Comparison of ENCODE assay signal across 13 mouse cellular contexts in genomic region chr1:184621950-184622349, GRCm38 (mm10).
DNase-seq lines count a peak whose midpoint lies in the region; ATAC-seq lines count a peak whose summit lies in the region.
"Had no signal": no experiment of that assay in that cellular context is flagged by ENCODE, and none has a peak within 500 bp of the region (broad histone marks: within the 10 kb centered on the region; RNA-seq: fewer than 3 reads in every experiment).

No protein-coding gene starts in this region.

- H3K9me3 ChIP-seq in kidney, embryonic 16.5 days (ENCODE audit: low read length) = no peaks in the 10 kb centered on the region
- H3K9me3 ChIP-seq: neural tube, embryonic 13.5 days had no signal

- no peak for ATAC-seq in kidney, embryonic 16.5 days (ENCODE audit: low FRiP score, low TSS enrichment)
- peak; percentile 25; the same call in 1 of the 2 replicates for ATAC-seq in granulocyte monocyte progenitor cell, adult 5-6 weeks (replicated peaks; ENCODE audit: poor library complexity, severe bottlenecking)
- no peak for ATAC-seq in erythroblast, adult 5-6 weeks (replicated peaks; ENCODE audit: low FRiP score, poor library complexity, severe bottlenecking)
- ATAC-seq: inflammation-experienced regulatory T-cells, adult 6 months had no signal

- DNase-seq in kidney, postnatal 14 days = peak; percentile 12
- peak; percentile 39 for DNase-seq in MN1 (ENCODE audit: low spot score)
- DNase-seq in lung, postnatal 25 days (ENCODE audit: low spot score) = peak; percentile 43
- no peak for DNase-seq in layer of hippocampus, postnatal 14 days (ENCODE audit: low spot score in 2 of 2)
- DNase-seq: heart, postnatal 36 days; right cerebral cortex, adult 18-20 months had no signal

- H3K27me3 ChIP-seq in kidney, embryonic 16.5 days (ENCODE audit: insufficient read depth, low read length) = peaks cover 2% of the 10 kb centered on the region; the same call in 1 of the 2 replicates
- H3K27me3 ChIP-seq: neural tube, embryonic 13.5 days had no signal

- no peak overlapping the region for H3K4me2 ChIP-seq in kidney, embryonic 16.5 days (replicated peaks; ENCODE audit: low read depth, low read length)
- H3K4me2 ChIP-seq: neural tube, embryonic 13.5 days had no signal

- 28% methylated on average over 15 of the region's 15 CpGs for WGBS in kidney, embryonic 16.5 days

- H3K36me3 ChIP-seq in kidney, embryonic 16.5 days (ENCODE audit: insufficient read depth, low read length) = no peaks in the 10 kb centered on the region
- H3K36me3 ChIP-seq: neural tube, embryonic 13.5 days had no signal

- no peaks in the 10 kb centered on the region for H3K4me1 ChIP-seq in kidney, embryonic 16.5 days (ENCODE audit: insufficient read depth, low read length)
- H3K4me1 ChIP-seq: neural tube, embryonic 13.5 days had no signal

- no peak overlapping the region for H3K4me3 ChIP-seq in kidney, embryonic 16.5 days (ENCODE audit: low read length)
- H3K4me3 ChIP-seq: heart, adult 2 months; neural tube, embryonic 13.5 days had no signal

- H3K9ac ChIP-seq in kidney, embryonic 16.5 days (replicated peaks; ENCODE audit: low read length) = no peak overlapping the region
- H3K9ac ChIP-seq: liver, embryonic 14.5 days; neural tube, embryonic 13.5 days had no signal

- H3K27ac ChIP-seq in kidney, embryonic 16.5 days (ENCODE audit: low read length) = no peak overlapping the region
- H3K27ac ChIP-seq: heart, adult 2 months; liver, embryonic 14.5 days; neural tube, embryonic 13.5 days had no signal

Comparison
In these comparisons a context has a peak if more than half of its experiments do, and no peak if none do; other contexts are left out.
1. DNase-seq: peak in kidney, postnatal 14 days (single experiment), MN1 (single experiment) and lung, postnatal 25 days (single experiment); none in layer of hippocampus, postnatal 14 days (0 of 2).